Mouse (Mus musculus) bone marrow macrophage, adult 2 months (primary cell): ENCODE measurements around the gene Psen1. TPM values are rescaled to one million over a fixed set of nuclear protein-coding genes. Genes with fewer than 3 reads are reported as not detected.

Experiments used
- H3K27ac ChIP-seq: 2 replicates; pipeline ENCODE4 v1.5.1; 2012; ENCODE audit warnings: low read depth, low read length; ENCODE audit not compliant: insufficient read depth
- H3K4me1 ChIP-seq: 2 replicates; pipeline ENCODE4 v1.6.1; 2012; ENCODE audit warnings: low read length; ENCODE audit not compliant: control insufficient read depth, insufficient read depth
- H3K4me3 ChIP-seq: 2 replicates; pipeline ENCODE4 v1.5.1; 2012; ENCODE audit warnings: mild to moderate bottlenecking, low read length, moderate library complexity; ENCODE audit not compliant: insufficient read depth
- CTCF ChIP-seq: IDR thresholded peaks from 2 replicates; pipeline ENCODE4 v1.5.1; 2012; ENCODE audit warnings: low read depth, mild to moderate bottlenecking, low read length, moderate library complexity
- POLR2A ChIP-seq: IDR thresholded peaks from 2 replicates; pipeline ENCODE4 v1.6.1; 2012; ENCODE audit warnings: mild to moderate bottlenecking, low read depth, low read length, borderline replicate concordance
- polyA plus RNA-seq: library from polyadenylated mRNA; stranded (reverse); fragments of >200 nt; gene quantifications from 2 replicates; pipeline ENCODE4 v1.2.4, GENCODE M21; 2012; ENCODE audit not compliant: missing spikeins, insufficient read depth, insufficient read length

Gene Psen1
- polyA plus RNA-seq, 1 experiment, result 83.6 TPM

DNA sequence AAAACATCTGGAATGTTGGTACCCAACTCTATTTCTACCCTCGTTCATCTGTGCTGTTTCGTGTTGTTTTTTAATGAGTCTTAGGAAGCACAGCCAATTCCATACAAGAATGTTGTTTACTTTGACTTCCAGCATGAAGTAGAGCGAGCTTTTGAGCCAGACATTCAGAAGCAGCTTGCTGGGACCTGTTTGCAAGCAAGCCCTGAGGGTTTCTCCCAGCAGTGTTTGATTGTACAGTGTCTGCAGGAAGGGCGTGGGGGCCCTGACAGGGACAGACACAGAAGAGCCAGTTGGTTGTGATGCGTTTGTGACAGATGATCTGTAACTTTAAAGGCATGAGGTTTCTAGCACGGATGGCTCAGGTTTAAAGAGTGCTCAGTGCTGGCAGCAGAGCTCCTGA lies 33.3 kb downstream of the Psen1 start:
- no peak overlapping the region for H3K27ac ChIP-seq
- TF ChIP-seq POLR2A (no peak), CTCF (no peak)
- no peak overlapping the region for H3K4me3 ChIP-seq
- H3K4me1 ChIP-seq, result no peaks in the 10 kb centered on the region

DNA sequence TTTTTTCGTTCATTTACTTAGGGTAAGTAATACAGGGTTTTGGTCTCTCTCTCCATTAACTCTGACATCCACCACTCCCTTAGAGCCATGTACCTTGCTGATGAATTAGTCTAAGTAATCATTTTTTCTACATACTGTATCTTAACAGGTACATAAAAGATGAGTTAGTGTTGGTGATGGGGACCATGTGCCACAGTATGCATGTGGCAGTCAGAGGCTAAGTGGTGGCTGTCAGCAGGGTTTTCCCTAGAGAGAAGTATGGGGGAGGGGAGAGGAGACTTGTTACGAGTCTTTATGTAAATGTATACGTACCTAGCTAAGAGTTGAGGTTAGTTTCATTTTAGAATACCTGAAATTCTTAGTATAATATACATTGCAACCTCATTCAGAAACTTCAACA lies 35.1 kb downstream of the Psen1 start:
- Histone ChIP-seq H3K27ac (no peak overlapping the region), H3K4me1 (no peaks in the 10 kb centered on the region), H3K4me3 (no peak overlapping the region)
- TF ChIP-seq POLR2A (no peak), CTCF (no peak)

- Histone ChIP-seq H3K4me3 (no peak overlapping the region), H3K4me1 (peaks cover 5% of the 10 kb centered on the region), H3K27ac (no peak overlapping the region)
- TF ChIP-seq POLR2A (no peak), CTCF (no peak)
Measured at GRCm38 (mm10) chr12:83726510-83727308, 38.8 kb downstream of the Psen1 start.

GRCm38 (mm10) chr12:83732225-83732624 lies 44.3 kb downstream of the Psen1 start:
- H3K27ac ChIP-seq, result no peak overlapping the region
- no peak overlapping the region for H3K4me3 ChIP-seq
- peaks cover 5% of the 10 kb centered on the region for H3K4me1 ChIP-seq
- TF ChIP-seq CTCF (no peak), POLR2A (no peak)

DNA sequence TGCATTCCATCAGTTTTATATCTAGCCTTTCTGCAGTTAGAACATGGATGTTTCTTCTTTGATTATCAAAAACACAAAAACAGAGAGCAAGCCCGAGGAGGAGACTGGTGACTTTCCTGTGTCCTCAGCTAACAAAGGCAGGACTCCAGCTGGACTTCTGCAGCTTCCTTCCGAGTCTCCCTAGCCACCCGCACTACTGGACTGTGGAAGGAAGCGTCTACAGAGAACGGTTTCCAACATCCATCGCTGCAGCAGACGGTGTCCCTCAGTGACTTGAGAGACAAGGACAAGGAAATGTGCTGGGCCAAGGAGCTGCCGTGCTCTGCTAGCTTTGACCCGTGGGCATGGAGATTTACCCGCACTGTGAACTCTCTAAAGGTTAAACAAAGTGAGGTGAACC lies 46.1 kb downstream of the Psen1 start:
- Histone ChIP-seq H3K4me3 (no peak overlapping the region), H3K4me1 (peaks cover 5% of the 10 kb centered on the region), H3K27ac (no peak overlapping the region)
- TF ChIP-seq POLR2A (no peak), CTCF (no peak)

DNA sequence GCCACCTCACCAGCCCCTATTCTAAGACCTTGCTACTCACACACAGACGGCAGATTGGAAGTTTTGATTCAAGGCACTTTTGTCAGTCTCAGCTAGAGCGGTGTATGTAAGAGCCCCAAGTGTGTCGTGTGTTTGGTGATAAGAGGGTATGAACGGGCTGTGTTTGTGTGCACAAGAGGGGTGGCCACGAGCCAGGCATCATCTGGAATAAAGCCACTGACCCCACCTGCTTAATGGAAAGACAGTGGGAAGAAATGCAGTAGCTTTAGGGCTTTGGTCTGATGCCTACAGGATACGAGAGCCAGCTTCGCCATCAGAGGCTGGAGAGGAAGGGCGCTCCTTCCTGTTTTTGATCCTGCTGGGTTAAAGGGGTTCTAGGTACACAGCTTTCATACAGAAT lies 48.3 kb downstream of the Psen1 start:
- no peaks in the 10 kb centered on the region for H3K4me1 ChIP-seq
- H3K4me3 ChIP-seq, result no peak overlapping the region
- H3K27ac ChIP-seq, result no peak overlapping the region
- TF ChIP-seq POLR2A, result no peak

DNA sequence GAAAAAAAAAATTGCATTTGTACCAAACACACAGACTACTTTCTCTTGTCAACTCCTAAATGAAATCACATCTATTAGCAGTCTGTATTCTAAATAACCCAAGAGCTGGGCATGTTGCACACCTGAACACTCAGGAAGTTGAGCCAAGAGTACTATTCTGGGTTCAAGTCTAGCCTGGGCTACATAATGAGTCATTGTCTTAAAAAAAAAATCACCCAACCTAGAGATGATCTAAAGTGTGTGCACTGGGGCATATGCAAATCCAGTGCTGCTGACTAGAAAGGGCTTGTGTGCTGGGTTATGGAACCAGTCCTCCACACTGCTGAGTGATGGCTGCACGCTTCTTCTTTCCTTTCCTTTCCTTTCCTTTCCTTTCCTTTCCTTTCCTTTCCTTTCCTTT lies 50.7 kb downstream of the Psen1 start:
- no peak for TF ChIP-seq POLR2A
- no peak for TF ChIP-seq CTCF
- H3K4me3 ChIP-seq, result no peak overlapping the region

DNA sequence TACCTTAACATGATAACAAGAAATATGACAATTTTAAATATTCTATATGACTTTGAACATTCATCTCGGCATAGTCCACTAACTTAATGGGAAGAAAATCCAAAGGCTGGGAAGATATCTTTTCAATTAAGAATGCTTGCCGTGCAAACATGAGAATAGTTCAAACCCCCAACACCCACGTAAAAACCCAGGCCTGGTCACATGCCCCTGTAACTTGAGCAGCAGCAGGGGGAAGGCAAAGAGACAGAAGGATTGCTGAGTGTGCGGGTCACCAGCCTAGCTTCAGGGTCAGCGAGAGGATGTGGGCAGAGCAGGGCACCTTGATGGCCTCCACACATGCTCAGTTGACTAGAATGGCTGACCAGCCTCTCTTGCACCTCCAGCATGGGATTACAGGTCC lies 53.8 kb downstream of the Psen1 start:
- TF ChIP-seq POLR2A (no peak), CTCF (no peak)
- H3K4me3 ChIP-seq, result no peak overlapping the region
- H3K4me1 ChIP-seq, result no peaks in the 10 kb centered on the region
- no peak overlapping the region for H3K27ac ChIP-seq

More for the DNA sequence above, 50.7 kb downstream of the Psen1 start:
- Histone ChIP-seq H3K27ac (no peak overlapping the region), H3K4me1 (no peaks in the 10 kb centered on the region)

- H3K4me1 ChIP-seq, result no peaks in the 10 kb centered on the region
- no peak overlapping the region for H3K4me3 ChIP-seq
- no peak overlapping the region for H3K27ac ChIP-seq
- TF ChIP-seq CTCF (no peak), POLR2A (no peak)
Measured at GRCm38 (mm10) chr12:83742834-83743233, 54.9 kb downstream of the Psen1 start.

- no peak for TF ChIP-seq CTCF
- no peak for TF ChIP-seq POLR2A
Measured at GRCm38 (mm10) chr12:83743712-83744111, 55.8 kb downstream of the Psen1 start.

More at GRCm38 (mm10) chr12:83743712-83744111, 55.8 kb downstream of the Psen1 start:
- Histone ChIP-seq H3K27ac (no peak overlapping the region), H3K4me1 (no peaks in the 10 kb centered on the region), H3K4me3 (no peak overlapping the region)
